Mouse (Mus musculus) cerebellum, adult 2 months (tissue): ENCODE data around the gene Cfap46. TPM values are rescaled to one million over a fixed set of nuclear protein-coding genes. Genes with fewer than 3 reads are reported as not detected.

Source experiments
- DNase-seq, 2 experiments: peaks; one replicate each; pipeline ENCODE4 v3.0.0; 2021
- H3K27ac ChIP-seq: fragments of 200-500 bp; 2 replicates; pipeline ENCODE4 v1.5.1; 2012; ENCODE audit warnings: low read length, control low read depth, inconsistent platforms; ENCODE audit not compliant: insufficient read depth
- H3K27me3 ChIP-seq: fragments of 200-500 bp; 2 replicates; pipeline ENCODE4 v1.6.1; 2012; ENCODE audit warnings: inconsistent platforms, mild to moderate bottlenecking, low read length, moderate library complexity; ENCODE audit not compliant: control insufficient read depth, insufficient read depth
- H3K4me1 ChIP-seq: fragments of 200-500 bp; 2 replicates; pipeline ENCODE4 v1.6.1; 2011; ENCODE audit warnings: low read length; ENCODE audit not compliant: control insufficient read depth, insufficient read depth
- H3K4me3 ChIP-seq: fragments of 200-500 bp; replicated peaks from 2 replicates; pipeline ENCODE3; 2011; ENCODE audit warnings: mild to moderate bottlenecking, low read depth, low read length, control low read depth; ENCODE audit not compliant: insufficient read depth
- CTCF ChIP-seq: fragments of 200-500 bp; IDR thresholded peaks from 2 replicates; pipeline ENCODE4 v1.5.1; 2011; ENCODE audit warnings: low read depth, mild to moderate bottlenecking, control low read depth, low read length, moderate library complexity, borderline replicate concordance; ENCODE audit not compliant: insufficient read depth
- POLR2A ChIP-seq: fragments of 200-500 bp; IDR thresholded peaks from 2 replicates; pipeline ENCODE4 v1.6.1; 2011; ENCODE audit warnings: low read length, control low read depth, borderline replicate concordance; ENCODE audit not compliant: insufficient read depth
- WGBS: fragments of 180-500 bp; shearing (Covaris S2); methylation state at CpG from one replicate; pipeline ENCODE4 v1.1.7; 2018; 5-methylcytosine and 5-hydroxymethylcytosine counted together
- polyA plus RNA-seq: library from polyadenylated mRNA; depleted of rRNA; stranded (reverse); fragments of >200 nt; gene quantifications from 2 replicates; pipeline ENCODE4 v1.2.3, GENCODE M21; 2012; rRNA removed

The Cfap46 gene
- polyA plus RNA-seq, result 5.3 TPM in 2 replicates

GRCm38 (mm10) chr7:139683706-139684552 is at the start of gene Cfap46:
Cfap46 (minus strand) TSS chr7:139683817.
- no peaks in the 10 kb centered on the region for H3K4me1 ChIP-seq
- DNase-seq, result peak; percentile 85 to 90
- peak within 1 kb of the TSS; percentile 98 for H3K4me3 ChIP-seq
- no peaks in the 10 kb centered on the region for H3K27me3 ChIP-seq
- peak within 1 kb of the TSS; percentile 67 for H3K27ac ChIP-seq
- TF ChIP-seq CTCF (no peak), POLR2A (0 out of 2 replicates have a peak, but pooled peaks have one; percentile 38)
- under 1% methylated on average over 31 of the region's 31 CpGs for WGBS

DNA sequence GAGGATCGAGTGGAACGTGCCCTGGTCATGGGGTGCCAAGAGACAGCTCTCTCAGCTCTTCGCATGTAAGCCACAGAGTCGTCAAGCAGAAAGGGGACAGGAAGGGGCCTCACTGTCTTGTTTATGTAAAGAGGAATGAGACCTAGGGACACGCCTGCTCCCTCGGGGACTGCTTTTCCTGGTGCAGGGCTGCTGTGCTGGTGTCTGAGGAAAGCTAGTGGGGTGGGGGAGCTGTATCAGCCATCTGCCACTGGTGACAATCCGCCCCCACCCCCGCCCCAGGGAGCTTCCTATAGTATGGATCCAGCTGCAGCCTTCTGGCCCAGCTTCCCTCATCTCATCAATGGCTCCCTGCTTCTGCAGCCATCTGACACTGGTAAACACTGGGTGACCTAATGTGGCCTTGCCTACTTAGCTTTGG is 47.7 kb upstream of the Cfap46 start:
- no peak for DNase-seq
- no peak overlapping the region for H3K27ac ChIP-seq
- TF ChIP-seq POLR2A (no peak), CTCF (no peak)
- WGBS, result 26% methylated on average over 8 of the region's 8 CpGs
- H3K4me1 ChIP-seq, result no peaks in the 10 kb centered on the region
- H3K4me3 ChIP-seq, result no peak overlapping the region
- H3K27me3 ChIP-seq, result no peaks in the 10 kb centered on the region

DNA sequence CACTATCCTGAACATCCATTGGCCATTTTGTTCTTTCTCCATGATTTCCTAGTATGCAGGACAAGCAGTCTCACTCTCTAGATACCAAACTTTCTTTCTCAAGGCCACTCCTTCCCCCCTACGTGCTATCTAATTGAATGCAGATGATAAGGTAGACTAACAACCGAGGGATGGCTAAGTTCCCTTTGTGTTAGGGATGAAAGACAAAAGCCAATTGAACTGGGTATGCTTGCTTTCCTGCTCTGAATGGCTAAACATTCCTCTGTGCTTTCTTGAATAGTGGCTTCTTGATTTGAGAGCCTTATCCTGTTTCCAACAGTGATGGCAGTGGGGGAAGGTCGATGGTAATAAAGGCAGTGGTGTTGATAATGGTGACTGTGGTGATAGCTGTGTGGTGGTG is 43.5 kb upstream of the Cfap46 start:
- TF ChIP-seq POLR2A, result no peak
- no peak for TF ChIP-seq CTCF
- WGBS, result 42% methylated on average over 3 of the region's 3 CpGs
- DNase-seq, result no peak
- Histone ChIP-seq H3K4me3 (no peak overlapping the region), H3K4me1 (no peaks in the 10 kb centered on the region), H3K27me3 (no peaks in the 10 kb centered on the region), H3K27ac (no peak overlapping the region)

DNA sequence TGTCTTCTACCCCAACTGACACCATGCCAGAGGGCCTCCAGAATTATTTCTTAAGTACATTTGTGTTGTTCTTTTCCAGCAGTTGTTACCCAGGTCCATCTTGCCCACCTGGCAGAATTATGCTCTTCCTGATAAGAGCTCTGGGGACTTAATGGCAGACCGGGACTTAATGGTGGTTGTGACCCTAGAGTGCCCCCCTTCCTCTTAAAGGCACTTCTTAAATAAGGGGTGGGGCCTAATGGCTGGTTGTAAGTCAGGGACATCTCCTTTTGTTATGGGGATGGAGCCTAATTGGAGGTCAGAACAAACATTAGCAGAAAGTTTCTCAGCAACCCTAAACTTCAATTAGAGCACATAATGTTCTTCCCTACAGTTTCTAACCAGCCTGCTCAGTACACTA is 42.0 kb upstream of the Cfap46 start:
- no peaks in the 10 kb centered on the region for H3K27me3 ChIP-seq
- WGBS, result 82% methylated on average over 1 of the region's 1 CpGs
- TF ChIP-seq POLR2A, result no peak
- no peak for TF ChIP-seq CTCF
- H3K4me1 ChIP-seq, result no peaks in the 10 kb centered on the region
- no peak overlapping the region for H3K27ac ChIP-seq
- no peak overlapping the region for H3K4me3 ChIP-seq
- DNase-seq, result no peak

GRCm38 (mm10) chr7:139723986-139724385 is 40.4 kb upstream of the Cfap46 start:
- TF ChIP-seq POLR2A (no peak), CTCF (no peak)
- Histone ChIP-seq H3K4me1 (no peaks in the 10 kb centered on the region), H3K4me3 (no peak overlapping the region), H3K27me3 (no peaks in the 10 kb centered on the region), H3K27ac (no peak overlapping the region)
- 73% methylated on average over 4 of the region's 4 CpGs for WGBS
- no peak for DNase-seq

DNA sequence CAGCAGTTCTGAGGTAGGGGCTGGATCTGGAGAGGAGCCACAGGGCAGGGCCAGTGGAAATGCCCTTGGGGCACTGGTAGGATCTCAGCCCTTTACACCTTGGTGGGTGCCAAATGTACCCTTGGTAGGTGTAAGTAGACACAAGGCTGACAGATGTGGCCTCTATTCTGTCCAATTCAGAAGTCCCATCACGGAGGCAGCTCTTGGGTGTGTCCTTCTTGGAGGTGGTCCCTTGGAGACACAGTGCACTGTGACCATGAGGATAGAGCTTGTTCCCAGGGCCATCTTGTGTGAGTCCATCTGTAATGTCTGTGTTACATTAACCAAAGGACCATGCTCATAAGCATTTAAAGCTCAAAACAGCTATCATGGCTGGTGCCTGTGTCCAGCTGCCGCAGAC is 37.6 kb upstream of the Cfap46 start:
- WGBS, result 88% methylated on average over 2 of the region's 2 CpGs
- Histone ChIP-seq H3K4me1 (no peaks in the 10 kb centered on the region), H3K27me3 (no peaks in the 10 kb centered on the region), H3K4me3 (no peak overlapping the region), H3K27ac (no peak overlapping the region)
- DNase-seq, result no peak
- TF ChIP-seq POLR2A (no peak), CTCF (no peak)

DNA sequence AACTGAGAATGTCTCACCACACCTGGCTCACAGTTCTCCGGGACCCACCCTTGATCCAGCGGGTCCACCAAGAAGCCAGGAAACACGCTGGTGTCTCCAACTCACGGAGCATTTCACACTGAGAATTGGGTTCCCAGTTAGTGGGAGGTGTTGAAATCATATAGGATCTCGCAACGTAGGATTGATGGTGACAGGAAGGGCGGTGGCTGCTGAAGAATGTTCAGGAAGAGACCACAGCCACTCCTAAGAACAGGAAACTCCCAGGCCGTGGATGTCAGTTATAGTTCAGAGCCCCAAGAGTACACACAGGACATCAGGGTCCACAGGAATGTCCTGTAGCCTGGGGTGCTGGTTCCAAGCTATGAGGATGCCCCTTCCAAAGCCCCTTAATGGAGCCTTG is 34.2 kb upstream of the Cfap46 start:
- TF ChIP-seq POLR2A (no peak), CTCF (no peak)
- no peaks in the 10 kb centered on the region for H3K4me1 ChIP-seq
- no peaks in the 10 kb centered on the region for H3K27me3 ChIP-seq
- H3K27ac ChIP-seq, result no peak overlapping the region
- no peak overlapping the region for H3K4me3 ChIP-seq
- 92% methylated on average over 8 of the region's 8 CpGs for WGBS
- no peak for DNase-seq

DNA sequence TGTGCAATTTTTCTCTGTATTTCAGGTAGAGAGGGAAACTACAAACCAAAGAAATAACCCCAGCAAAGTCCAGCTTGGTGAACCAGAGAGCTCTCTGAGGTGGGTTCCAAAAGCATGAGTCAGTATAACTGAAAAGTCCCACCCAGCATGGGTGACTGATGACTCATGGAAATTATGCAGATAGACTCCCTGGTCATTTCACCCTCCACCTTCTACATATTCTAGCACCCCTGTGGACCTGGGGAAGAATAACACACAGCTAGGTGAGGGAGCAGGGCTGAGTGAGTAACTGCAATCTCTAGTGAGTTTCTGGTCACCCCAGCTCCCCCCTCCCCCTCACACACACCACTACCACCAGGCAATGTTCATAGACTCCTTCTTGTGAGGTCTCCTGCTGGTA is 28.2 kb upstream of the Cfap46 start:
- no peak overlapping the region for H3K4me3 ChIP-seq
- no peaks in the 10 kb centered on the region for H3K4me1 ChIP-seq
- no peak for TF ChIP-seq POLR2A
- no peak for TF ChIP-seq CTCF
- H3K27me3 ChIP-seq, result no peaks in the 10 kb centered on the region
- H3K27ac ChIP-seq, result no peak overlapping the region
- no peak for DNase-seq
